Mouse (Mus musculus) forebrain, embryonic 11.5 days (tissue): ENCODE data around the gene Skap2. TPM values are rescaled to one million over a fixed set of nuclear protein-coding genes. Genes with fewer than 3 reads are reported as not detected.

Experiments
- ATAC-seq: fragments of 200-750 bp; cut with Nextera tagmentation; replicated peaks from 2 replicates; pipeline ENCODE4 v1.8.0; 2017; ENCODE audit warnings: moderate TSS enrichment; ENCODE audit not compliant: low FRiP score
- DNase-seq: peaks from one replicate; pipeline ENCODE4 v3.0.0-alpha.2; 2017; ENCODE audit warnings: low spot score
- H3K27ac ChIP-seq: fragments of 300-500 bp; sonication (generic); 2 replicates; pipeline ENCODE4 v1.5.1; 2014; ENCODE audit warnings: low read depth, low read length
- H3K27me3 ChIP-seq: fragments of 300-500 bp; sonication (generic); 2 replicates; pipeline ENCODE4 v1.6.1; 2014; ENCODE audit warnings: mild to moderate bottlenecking, low read length, mixed read lengths; ENCODE audit not compliant: control insufficient read depth, insufficient read depth
- H3K36me3 ChIP-seq: fragments of 300-500 bp; sonication (generic); 2 replicates; pipeline ENCODE4 v1.6.1; 2014; ENCODE audit warnings: mild to moderate bottlenecking, low read length, moderate library complexity, mixed read lengths; ENCODE audit not compliant: control insufficient read depth, insufficient read depth
- H3K4me1 ChIP-seq: fragments of 300-500 bp; sonication (generic); replicated peaks from 2 replicates; pipeline ENCODE4 v1.6.1; 2014; ENCODE audit warnings: low read length, mixed read lengths; ENCODE audit not compliant: control insufficient read depth, insufficient read depth
- H3K4me2 ChIP-seq: fragments of 300-500 bp; sonication (generic); 2 replicates; pipeline ENCODE4 v1.6.1; 2014; ENCODE audit warnings: low read depth, mild to moderate bottlenecking, low read length, moderate library complexity, mixed read lengths; ENCODE audit not compliant: severe bottlenecking
- H3K4me3 ChIP-seq: fragments of 300-500 bp; sonication (generic); 2 replicates; pipeline ENCODE4 v1.5.1; 2014; ENCODE audit warnings: low read depth, low read length
- H3K9ac ChIP-seq: fragments of 300-500 bp; sonication (generic); 2 replicates; pipeline ENCODE4 v1.6.1; 2014; ENCODE audit warnings: low read length
- H3K9me3 ChIP-seq: fragments of 300-500 bp; sonication (generic); 2 replicates; pipeline ENCODE4 v1.6.1; 2016; ENCODE audit warnings: low read length, mixed read lengths; ENCODE audit not compliant: control insufficient read depth
- whole genome bisulfite sequencing: fragments of 180-500 bp; shearing (Covaris S2); extraction: QIAGEN DNeasy Blood & Tissue Kit; methylation state at CpG from one replicate; pipeline ENCODE4 v1.1.7; 2014; 5-methylcytosine and 5-hydroxymethylcytosine counted together
- polyA plus RNA-seq: library from polyadenylated mRNA; unstranded; fragments of >200 nt; fragmentation: Nextera tagmentation; extraction: Ambion mirVana; gene quantifications from 2 replicates; pipeline ENCODE4 v1.2.1, GENCODE M21; 2014

Gene Skap2
- polyA plus RNA-seq, 1 experiment from 2014 or later: 7.7 TPM

DNA sequence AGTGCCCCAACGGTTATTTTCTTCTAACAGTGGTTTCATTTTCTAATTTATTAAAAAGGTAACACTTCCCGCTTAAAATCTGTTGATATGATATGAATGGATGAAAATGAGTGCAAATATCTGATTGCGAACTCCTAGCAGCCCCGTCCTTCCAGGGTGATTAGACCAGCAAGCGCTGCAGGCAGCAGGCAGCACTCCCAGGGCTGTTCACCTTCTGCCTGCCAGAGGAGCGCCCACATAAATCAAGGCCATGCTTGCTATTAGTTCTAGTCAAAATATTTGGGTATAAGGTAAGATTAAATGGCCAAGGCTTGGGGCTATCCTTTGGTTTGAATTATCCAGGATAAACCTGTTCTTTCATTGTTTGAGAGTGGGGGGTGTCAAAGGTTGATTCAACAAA is 3.0 kb downstream of the Skap2 start:
- Histone ChIP-seq H3K4me3 (no peak overlapping the region), H3K27me3 (peaks cover 63% of the 10 kb centered on the region), H3K4me1 (no peaks in the 10 kb centered on the region), H3K9me3 (no peaks in the 10 kb centered on the region), H3K4me2 (no peak overlapping the region), H3K27ac (no peak overlapping the region), H3K36me3 (no peaks in the 10 kb centered on the region), H3K9ac (no peak overlapping the region)
- no peak for DNase-seq
- no peak for ATAC-seq
- WGBS: 55% methylated on average over 6 of the region's 6 CpGs

DNA sequence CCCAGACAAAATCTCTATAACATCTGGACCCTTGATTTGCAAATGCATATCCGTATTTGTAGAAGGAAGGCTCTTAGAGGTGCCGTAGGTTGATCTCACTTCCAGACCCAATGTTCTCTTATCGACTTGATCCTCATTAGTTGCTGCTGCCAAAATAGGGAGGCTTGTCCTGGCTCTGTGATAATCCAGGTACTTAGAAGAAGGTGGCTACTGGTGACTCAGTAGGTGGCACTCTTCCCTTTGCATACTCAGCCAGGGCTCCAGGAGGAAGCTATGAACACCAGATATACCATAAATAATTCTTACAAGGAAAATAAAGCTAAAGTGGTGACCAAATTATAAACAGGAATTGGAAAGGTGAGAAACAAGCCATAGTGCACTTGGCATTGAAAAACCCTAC is 3.6 kb downstream of the Skap2 start:
- ATAC-seq: no peak
- Histone ChIP-seq H3K4me1 (no peaks in the 10 kb centered on the region), H3K4me2 (no peak overlapping the region), H3K27ac (no peak overlapping the region), H3K9ac (no peak overlapping the region), H3K4me3 (no peak overlapping the region), H3K27me3 (peaks cover 69% of the 10 kb centered on the region), H3K36me3 (no peaks in the 10 kb centered on the region), H3K9me3 (no peaks in the 10 kb centered on the region)
- DNase-seq: no peak
- 45% methylated on average over 3 of the region's 3 CpGs for WGBS

DNA sequence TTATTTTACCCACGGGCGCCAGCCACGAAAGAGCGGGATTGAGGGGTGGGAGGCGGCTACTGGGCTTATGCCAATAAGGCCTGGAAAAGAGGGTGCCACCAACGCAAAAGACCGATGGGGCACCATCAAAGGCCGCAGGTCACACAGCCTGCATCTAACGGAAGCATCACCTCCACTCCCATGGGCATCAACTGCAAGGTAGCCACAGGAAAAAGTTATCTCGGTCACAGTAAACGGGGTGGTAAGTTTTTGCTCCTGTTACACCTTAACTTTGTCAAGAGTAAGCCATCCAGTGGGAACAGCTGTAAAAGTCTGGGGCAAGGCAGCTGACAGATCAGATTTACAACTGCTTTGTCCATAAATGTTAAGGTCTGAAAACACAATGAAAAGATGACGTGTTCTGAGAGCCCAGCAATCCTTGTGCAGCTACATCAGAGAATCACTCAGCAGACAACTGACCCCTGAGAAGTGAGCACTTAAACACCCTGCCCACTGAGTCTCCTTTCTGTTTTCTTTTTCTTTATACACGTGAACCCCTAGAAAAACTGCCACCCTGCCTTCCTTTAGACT is 5.6 kb downstream of the Skap2 start:
- Histone ChIP-seq H3K4me1 (no peaks in the 10 kb centered on the region), H3K4me3 (no peak overlapping the region), H3K9ac (no peak overlapping the region), H3K27me3 (peaks cover 75% of the 10 kb centered on the region), H3K4me2 (no peak overlapping the region), H3K9me3 (no peaks in the 10 kb centered on the region), H3K27ac (no peak overlapping the region), H3K36me3 (no peaks in the 10 kb centered on the region)
- DNase-seq (no peak), ATAC-seq (no peak)
- 3% methylated on average over 13 of the region's 13 CpGs for WGBS

DNA sequence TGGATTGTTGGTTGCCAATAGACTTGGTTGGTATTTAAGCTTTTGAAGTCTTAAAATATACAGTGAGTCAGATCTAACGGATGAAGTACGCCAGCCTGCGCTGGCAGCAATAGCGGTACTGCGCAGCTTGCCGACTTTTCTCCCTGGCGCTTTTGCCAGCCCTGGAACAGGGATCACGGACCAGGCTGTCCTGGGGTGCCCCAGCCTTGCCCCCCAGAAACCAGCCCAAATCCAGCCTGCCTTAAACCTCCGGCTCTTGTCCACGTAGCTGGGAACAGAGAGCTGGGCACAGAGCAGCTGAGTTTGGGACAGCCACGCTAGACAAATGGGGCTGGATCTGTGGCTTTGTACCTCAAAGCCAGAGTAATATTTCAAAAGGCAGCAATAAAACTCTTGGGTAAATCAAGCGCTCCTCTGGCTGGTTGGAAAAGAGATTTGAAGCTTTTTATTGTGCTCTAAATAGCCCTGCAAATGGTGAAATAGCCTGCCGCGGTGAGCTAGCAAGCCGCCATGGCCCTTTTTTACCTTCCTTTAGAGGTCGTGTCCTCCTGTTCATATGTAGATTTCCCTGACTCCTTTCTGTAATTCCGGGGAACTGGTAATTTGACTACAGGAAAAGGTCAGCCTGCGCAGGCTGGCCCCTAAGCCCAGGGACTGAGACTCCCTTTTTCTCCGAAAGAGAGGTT is 6.2 kb downstream of the Skap2 start:
- H3K4me1 ChIP-seq: no peaks in the 10 kb centered on the region
- no peaks in the 10 kb centered on the region for H3K36me3 ChIP-seq
- 1% methylated on average over 19 of the region's 19 CpGs for WGBS
- H3K27me3 ChIP-seq: peaks cover 70% of the 10 kb centered on the region
- DNase-seq (peak; percentile 60), ATAC-seq (no peak)
- no peak overlapping the region for H3K4me2 ChIP-seq
- H3K9ac ChIP-seq: no peak overlapping the region
- no peak overlapping the region for H3K4me3 ChIP-seq
- no peaks in the 10 kb centered on the region for H3K9me3 ChIP-seq
- no peak overlapping the region for H3K27ac ChIP-seq

DNA sequence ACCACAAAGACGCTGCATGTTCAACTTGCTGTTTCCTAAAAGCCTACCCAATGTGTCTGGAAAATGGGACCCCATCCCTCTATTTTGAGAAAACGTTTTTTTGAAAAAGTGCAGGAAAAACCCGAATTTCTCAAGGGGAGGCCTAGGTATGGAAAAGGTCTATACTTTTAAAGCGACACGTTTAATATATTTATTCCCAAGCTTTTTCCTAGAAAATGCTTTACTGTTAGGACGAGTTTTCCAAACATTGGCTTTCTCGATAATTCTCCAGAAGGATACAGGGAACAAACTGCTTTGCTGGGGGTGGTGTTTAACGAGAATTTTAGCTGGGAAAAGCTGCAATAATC is 6.8 kb downstream of the Skap2 start:
- peaks cover 66% of the 10 kb centered on the region for H3K27me3 ChIP-seq
- 6% methylated on average over 8 of the region's 8 CpGs for WGBS
- H3K4me1 ChIP-seq: no peaks in the 10 kb centered on the region
- H3K4me3 ChIP-seq: no peak overlapping the region
- no peak overlapping the region for H3K9ac ChIP-seq
- H3K27ac ChIP-seq: no peak overlapping the region
- H3K9me3 ChIP-seq: no peaks in the 10 kb centered on the region
- H3K36me3 ChIP-seq: no peaks in the 10 kb centered on the region
- DNase-seq: no peak
- H3K4me2 ChIP-seq: no peak overlapping the region
- ATAC-seq: no peak

DNA sequence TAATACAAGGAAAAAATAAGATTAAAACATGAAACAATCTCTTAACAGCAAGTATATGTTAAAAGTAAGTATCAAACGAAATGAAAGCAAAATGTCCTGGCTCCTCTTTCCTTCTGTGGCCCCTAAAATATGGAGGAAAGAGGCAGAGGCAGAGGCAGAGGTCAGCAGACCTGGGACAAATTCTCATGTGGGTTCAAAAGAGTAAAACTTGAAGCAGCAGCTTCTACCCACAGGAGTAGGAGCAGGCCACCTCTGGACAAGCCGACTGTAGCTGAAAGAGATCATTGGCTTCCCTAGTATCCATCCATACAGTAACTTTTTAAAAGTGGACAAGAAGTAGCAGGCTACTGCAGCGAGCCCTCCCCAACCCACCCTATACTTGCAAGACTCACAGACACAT is 7.4 kb downstream of the Skap2 start:
- Histone ChIP-seq H3K27ac (no peak overlapping the region), H3K9me3 (no peaks in the 10 kb centered on the region), H3K9ac (no peak overlapping the region), H3K4me1 (no peaks in the 10 kb centered on the region), H3K4me3 (no peak overlapping the region), H3K36me3 (no peaks in the 10 kb centered on the region), H3K4me2 (no peak overlapping the region), H3K27me3 (peaks cover 62% of the 10 kb centered on the region)
- 28% methylated on average over 3 of the region's 3 CpGs for WGBS
- DNase-seq: no peak
- no peak for ATAC-seq

DNA sequence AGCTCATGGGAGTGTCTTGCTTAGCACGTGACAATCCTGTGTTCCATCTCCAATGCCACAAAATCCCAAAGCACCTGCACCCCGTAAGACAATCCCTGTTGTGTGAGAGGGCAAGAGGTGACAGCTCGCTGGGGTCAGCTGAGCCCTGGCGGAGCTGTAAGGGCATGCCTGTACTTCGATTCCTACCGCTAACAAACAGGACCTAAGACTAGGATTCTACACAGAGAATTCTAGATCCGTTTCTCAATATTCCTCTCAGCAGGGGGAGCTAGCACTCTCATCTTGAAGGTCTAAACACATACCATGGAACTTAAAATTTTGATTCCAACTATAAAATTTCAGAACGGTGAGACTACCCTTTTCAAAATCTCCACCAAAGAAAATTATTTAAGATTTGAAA is 9.7 kb downstream of the Skap2 start:
- Histone ChIP-seq H3K4me3 (no peak overlapping the region), H3K27ac (no peak overlapping the region), H3K36me3 (no peaks in the 10 kb centered on the region), H3K9ac (no peak overlapping the region), H3K4me2 (no peak overlapping the region), H3K27me3 (peaks cover 44% of the 10 kb centered on the region), H3K4me1 (no peaks in the 10 kb centered on the region), H3K9me3 (no peaks in the 10 kb centered on the region)
- DNase-seq (no peak), ATAC-seq (no peak)
- 33% methylated on average over 8 of the region's 8 CpGs for WGBS

DNA sequence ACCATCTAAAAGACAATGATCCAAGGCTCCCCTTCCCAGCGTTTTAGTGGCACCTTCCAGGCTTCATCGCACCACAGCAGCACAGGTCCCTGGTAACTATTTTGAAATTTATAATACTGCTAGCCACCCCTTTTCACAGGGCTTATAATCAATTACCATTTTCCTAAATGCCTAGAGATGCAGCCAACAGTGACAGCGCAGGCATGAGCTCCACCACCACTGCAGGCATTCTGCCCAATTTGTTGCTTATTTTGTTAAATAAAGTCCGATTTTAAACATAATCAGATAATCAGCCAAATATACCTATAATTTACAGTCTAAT is 13.2 kb downstream of the Skap2 start:
- Histone ChIP-seq H3K27ac (no peak overlapping the region), H3K4me1 (no peaks in the 10 kb centered on the region), H3K4me2 (no peak overlapping the region), H3K9me3 (no peaks in the 10 kb centered on the region), H3K36me3 (no peaks in the 10 kb centered on the region), H3K27me3 (peaks cover 16% of the 10 kb centered on the region), H3K4me3 (no peak overlapping the region), H3K9ac (no peak overlapping the region)
- ATAC-seq (no peak), DNase-seq (no peak)
- WGBS: 83% methylated on average over 4 of the region's 4 CpGs

DNA sequence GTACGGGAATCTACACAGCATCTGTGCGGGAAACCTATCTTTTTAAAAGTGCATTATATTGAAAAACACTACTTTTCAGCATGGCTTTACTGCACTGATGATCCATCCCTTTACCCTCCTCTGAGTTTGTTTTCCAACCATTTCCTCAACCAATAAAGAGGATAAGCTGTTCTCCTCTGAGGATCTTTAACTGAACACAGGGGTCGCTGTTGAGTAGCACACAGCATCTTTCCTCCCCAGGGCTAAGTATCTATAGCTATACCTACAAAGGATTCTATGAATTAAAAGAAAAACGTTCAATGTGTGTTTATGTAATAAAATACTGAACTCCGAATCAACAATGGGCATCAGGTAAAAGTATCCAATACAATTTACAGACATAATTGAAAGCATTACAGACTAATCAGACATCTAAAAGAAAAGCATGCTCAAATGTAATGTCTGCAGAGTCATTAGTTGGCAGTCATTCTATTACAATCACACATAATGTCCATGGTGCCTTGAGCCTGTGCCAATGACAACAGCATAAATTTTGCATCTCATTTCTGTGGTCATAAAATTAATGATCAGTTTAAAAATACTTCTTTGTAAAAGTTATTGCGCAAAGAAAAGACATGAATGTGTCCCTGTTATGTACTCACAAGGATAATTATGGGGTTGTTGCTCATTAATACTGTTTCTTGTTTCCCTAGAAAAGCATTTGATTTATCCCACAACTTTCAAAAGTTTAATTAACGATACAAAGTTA is 13.8 kb downstream of the Skap2 start:
- H3K27ac ChIP-seq: no peak overlapping the region
- no peak overlapping the region for H3K4me3 ChIP-seq
- 56% methylated on average over 7 of the region's 7 CpGs for WGBS
- H3K9ac ChIP-seq: no peak overlapping the region
- DNase-seq (no peak), ATAC-seq (no peak)
- no peaks in the 10 kb centered on the region for H3K9me3 ChIP-seq
- H3K27me3 ChIP-seq: peaks cover 11% of the 10 kb centered on the region
- H3K4me2 ChIP-seq: no peak overlapping the region
- no peaks in the 10 kb centered on the region for H3K36me3 ChIP-seq
- H3K4me1 ChIP-seq: no peaks in the 10 kb centered on the region
